Mouse (Mus musculus): ENCODE results near the gene Ttll4.

Ttll4 gene

DNA sequence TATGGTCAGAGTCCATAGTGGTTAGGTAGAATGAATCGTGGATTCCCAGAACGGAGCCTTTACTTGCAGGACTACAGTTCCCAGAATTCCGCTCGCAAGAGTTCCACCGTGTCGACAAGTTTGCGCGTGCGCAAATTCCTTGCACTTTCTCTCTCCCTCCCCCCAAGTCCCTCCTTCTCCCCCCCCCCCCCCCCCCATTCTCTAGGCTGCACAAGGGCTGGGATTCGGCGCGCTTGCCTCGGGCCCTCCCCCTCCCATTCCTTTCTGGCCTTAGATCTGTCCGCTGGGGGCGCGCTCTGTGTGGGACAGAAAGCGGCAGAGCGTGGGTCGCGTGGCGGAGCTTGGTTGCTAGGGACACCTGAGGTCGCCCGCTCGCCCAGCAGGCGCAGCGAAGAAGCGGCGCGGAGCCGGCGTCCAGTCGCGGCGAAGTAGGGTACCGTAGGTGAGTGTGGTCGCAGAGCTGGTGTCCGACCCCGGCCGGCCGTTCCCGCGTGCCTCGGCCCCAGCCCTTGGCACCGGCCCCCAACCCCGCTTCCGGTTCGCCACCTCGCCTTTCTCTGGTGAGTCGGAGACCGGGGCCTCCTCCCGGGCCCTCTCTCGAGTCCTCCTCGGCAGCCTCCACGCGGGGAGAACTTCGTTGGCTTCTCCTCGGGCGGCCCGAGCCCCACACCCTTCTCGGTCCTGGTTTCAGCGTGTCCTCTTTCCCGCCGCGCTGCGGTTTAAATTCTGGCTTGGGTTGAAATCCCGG is at the start of gene Ttll4:
Gene Ttll4, plus strand, starts transcription at position 298 of the 748 bp plus-strand sequence.
- DNase-seq = peak; percentile 98 to 99

DNA sequence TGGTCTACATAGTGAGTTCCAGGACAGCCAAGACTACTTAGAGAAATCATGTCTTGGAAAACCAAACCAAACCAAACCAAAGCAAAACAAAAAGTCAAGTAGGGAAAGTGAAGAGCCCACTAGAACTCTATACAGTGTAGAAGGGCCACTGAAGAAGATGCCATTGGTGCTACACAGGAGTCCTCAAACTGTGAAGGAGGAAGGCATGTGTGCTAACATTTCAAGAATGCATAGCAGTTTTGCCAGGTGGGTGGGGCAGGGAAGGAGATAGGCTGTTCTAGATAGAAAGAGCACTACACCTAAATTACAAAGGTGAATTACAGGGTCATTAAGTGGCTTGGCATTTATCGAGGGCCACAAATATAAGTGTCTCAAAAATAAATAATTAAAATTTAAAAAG is 37.4 kb upstream of the Ttll4 start:
- no peak for DNase-seq

DNA sequence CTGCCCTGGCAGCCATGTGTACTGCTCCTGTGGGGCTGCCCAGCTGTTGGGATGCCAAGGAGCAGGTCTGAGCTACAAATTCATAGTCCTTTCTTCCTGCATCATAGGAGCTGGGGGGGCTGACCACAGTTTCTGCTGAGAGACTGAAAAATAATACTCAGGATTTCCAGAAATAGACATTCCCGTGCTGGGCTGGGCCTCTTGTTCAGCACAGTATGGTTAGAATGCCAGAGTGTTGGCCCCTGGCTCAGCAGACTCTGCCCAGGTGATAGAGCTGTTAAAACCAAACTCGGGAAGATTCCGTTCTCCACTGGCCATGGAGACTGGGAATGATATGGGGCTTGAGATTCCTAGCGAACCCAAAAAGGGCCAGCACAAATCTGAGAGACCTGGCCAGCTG is 35.5 kb upstream of the Ttll4 start:
- DNase-seq = no peak

DNA sequence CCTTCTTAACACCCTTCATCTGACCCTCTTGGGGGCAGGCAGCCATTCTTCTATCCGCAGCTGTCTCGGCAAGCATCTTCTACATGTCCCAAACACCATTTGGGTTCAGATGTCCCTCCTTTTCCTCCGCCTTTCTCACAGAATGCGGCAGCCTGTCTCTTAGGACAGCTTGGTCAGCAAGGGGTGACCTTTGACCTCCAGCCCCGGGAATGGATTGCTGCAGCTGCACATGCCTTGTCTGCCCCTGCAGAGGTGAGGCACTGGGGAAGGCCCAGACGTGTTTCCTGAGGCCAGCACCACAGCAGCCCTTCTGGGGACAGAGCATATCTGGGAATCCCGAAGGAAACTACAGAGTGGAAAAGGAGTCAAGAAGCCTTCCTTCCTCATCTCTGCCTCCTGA is 33.5 kb upstream of the Ttll4 start:
- no peak for DNase-seq

DNA sequence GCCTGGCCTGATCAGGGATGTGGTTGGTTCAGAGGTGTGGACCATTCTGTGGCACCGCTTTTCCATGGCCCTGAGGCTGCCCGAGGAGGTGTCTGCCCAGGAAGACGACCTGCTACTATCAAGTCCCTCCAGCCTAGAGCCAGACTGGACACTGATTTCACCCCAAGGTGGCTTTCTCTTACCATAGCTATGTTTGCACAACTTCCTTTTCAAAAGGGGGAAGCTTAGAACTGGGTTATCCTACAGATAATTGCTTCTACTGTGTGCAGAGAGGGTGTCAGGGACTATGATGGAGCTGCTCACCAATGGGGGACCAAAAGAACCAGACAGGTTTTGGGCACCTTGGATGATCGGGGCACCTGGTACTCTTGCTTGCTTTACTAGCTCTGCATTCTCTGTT is 28.8 kb upstream of the Ttll4 start:
- DNase-seq = no peak

DNA sequence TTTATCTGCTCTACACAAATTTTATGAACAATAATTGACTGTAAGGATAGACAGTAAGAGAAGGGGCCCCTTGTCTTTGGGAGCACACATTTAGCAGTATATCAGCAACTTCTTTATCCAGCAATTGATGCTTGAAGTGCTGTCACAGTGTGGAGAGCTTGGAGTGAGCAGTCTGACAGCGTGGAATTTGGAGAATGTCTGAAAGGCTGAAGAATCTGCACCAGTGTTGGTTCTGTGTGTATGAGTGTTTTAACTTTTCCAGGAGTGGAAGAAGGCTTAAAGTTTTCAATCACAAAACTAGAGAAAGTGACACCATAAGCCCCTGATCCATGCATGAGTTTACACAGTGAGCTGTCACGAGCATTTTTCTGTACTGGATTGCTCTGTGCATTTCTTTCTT is 18.0 kb upstream of the Ttll4 start:
- no peak for DNase-seq

DNA sequence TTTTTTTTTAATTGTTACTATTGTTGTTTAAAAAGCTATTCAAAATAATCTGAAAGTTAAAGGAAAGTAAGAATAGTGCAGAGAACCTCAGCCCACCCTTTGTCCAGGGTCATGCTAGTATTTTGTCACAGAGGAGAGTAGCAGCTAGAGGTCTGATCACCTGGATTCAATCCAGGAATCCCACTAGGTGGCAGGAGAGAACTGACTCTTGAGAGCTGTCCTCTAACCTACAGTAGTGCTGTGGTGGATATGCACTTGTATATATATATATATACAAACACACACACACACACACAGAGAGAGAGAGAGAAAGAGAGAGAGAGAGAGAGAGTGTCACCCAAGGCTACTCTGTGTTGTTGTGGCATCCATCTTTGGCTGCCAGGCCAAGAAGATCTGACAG is 17.6 kb upstream of the Ttll4 start:
- peak in 1 of 2 experiments; percentile 18 for DNase-seq

DNA sequence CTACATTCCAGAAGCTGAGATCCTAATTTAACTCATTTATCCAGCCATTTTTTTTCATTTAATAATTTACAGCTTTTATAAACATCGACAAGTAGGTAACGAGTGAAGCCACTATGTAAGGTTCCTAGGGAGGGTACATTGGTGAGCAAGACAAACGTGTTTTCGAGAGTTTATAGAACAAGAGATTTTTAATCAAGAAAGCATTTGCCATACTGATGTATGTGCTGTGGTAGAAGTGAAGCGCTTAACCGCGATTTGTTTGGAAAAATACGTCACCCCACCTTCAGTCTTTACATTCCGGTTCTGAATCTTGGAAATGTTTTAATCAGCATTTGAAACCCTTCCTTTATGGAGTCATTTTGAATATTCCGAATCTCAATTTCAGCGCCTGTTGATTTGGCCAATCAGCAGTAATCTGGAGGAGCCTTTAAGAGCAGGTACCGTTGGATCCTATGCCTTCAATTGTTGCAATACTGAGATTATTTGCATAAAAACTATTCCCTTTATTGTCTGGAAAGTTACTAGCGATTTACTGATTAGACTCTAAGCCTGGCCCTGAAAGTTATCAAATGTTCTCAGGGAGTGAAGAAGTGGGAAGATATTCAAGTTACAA is 814 bp downstream of the Ttll4 start:
- DNase-seq = no peak

DNA sequence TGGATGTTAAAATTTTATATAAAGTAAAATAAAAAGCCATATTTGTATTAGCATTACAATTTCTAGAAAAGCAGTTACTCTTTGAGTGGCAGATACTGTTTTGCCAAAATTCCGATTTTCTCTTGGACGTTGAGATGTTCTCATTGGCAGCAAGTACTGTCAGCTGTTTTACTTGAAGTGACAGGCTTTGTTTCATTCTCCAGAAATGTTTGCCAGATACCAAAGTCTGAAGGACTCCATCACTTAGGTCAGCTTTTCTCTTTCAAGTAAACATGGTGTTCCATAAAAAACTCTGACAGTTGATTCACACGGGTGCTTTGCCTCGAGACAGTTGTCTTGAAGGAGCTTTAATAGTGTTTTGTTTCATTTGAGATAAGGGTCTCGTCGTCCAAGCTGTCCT is 3.6 kb downstream of the Ttll4 start:
- no peak for DNase-seq

DNA sequence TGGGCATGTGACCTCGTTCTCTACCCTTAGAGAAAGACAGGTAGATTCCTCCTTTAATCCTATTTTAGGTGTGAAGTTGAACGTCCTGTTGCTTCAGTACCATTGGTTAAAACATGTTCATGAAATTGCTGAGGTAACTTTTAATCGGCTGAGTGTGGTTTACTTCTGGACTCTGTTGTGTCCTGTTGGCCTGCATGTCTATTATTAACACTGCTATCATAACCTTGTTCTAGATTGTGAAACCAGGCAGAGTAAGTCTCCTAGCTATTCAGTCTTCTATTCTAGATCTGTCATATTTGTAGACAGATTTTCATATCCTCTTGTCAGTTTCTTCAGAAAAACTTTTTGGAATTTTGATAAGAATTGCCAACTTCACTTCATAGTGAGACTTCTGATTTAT is 6.8 kb downstream of the Ttll4 start:
- DNase-seq = no peak

DNA sequence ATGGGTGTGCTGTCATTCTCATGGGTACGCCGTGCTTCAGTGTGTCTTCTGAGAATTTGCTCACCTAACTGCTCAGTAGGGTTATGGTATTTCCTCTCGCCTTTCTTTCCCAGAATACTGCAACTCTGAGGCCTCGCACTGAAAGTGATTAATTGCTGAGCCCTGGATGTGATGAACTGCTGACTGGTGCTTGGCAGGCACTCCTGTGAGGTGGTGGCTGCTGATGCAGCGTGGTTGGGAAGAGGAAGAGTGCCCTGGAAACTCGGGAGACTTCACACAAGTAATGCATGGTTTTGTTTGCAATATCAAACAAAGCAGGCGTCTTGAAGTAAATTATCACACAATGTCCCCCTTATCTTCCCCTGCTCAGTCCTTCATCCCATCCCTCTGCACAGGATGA is 11.2 kb downstream of the Ttll4 start:
- no peak for DNase-seq

DNA sequence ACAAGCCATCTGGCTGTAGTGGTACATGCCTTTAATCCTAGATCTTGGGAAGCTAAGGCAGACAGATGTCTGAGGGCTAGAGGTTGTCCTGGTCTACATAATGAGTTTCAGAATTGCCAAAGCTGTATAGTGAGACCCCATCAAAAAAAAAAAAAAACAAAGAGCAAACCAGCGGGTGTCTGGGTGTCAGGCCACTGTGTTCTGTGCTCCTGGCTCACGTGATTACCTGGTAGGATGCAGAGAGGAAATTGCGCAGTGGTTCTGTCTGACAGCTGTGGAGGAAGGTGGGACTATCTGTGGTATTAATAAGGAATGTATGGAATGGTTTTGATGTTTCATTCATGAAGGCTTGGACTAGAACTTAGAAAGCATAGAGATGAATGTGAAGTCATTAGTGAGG is 15.3 kb downstream of the Ttll4 start:
- DNase-seq = no peak

DNA sequence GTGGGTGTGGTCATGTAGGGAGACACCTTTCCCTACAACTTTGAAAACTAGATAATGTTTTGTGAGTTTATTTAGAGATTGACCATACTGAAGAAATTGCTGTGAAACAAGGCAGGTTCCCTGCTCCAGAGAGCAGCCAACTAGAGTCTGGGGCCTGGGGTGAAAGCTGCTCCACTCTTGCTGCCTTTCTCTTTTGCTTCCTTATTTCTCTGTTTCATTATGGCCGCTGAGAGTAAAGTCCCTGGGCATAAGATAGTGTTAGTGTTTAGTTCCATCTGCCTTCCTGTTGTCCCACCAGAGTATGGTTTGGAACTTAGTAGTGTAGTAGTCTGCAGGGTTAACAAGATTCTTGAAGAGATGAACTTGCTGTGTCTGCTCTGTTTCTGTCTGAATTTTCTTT is 16.3 kb downstream of the Ttll4 start:
- no peak for DNase-seq

DNA sequence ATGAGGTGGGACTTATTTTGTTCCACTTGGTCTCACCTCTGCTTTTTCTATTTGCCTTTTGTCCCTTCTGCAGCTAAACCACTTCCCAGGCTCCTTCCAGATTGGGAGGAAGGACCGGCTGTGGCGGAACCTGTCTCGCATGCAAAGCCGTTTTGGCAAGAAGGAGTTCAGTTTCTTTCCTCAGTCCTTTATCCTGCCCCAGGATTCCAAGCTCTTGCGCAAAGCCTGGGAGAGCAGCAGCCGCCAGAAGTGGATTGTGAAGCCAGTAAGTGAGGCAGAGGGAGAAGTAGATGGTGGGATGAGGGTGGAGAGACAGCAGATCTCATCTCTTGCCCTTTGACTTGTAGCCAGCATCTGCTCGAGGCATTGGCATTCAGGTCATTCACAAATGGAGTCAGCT is 25.6 kb downstream of the Ttll4 start:
- DNase-seq = no peak

DNA sequence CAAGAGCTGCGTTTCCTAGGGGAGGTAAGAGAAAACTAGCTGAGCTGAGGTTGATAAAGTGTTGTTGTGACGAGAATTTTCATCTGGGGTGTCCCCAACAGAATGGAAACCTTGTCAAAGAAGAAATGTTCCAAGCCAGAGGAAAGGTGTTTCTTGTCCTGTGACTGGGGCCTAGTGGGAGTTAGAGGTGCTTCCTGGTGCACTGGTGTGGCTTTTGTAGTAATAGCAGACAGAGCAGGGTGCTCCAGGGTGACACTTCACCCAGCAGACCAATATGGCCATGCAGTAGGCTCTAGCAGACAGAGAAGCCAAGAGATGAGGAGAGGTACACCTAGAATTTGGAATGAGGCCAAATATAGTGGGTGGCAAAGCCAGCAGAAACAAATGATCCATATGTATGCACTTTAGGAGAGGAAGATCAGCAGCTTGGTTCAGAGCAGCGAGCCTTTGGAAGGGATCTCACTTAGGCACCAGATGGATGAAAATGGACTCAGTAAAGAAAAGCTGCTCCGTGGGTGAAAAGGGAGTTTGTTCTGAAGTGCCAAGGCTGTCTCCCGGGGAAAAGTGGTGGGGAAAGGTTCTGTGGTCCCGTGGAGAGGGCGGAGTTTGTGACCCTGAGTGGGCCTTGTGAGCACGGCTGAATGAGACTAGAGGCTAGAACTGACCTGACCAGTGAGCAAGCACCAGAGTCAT is 32.5 kb downstream of the Ttll4 start:
- DNase-seq = peak in 1 of 2 experiments; percentile 10

DNA sequence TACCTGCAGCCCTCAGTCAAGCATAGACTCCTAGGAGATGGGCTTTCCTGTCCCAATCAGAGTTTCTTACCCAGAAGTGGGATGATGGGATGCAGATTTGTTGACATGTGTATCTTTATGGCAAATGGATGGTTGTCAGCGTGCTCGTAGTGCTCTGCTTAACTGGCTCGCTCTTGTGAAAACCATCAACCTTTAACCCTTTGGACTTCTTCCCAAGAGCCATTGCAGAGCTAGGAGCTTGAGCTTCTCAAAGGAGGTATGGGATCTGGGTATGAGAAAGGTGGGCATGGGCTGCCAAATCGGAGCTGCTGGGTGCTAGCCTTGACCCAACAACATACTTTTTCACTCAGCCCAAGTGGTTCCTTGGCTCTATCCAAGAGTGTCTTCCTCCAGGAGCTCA is 34.3 kb downstream of the Ttll4 start:
- no peak for DNase-seq

DNA sequence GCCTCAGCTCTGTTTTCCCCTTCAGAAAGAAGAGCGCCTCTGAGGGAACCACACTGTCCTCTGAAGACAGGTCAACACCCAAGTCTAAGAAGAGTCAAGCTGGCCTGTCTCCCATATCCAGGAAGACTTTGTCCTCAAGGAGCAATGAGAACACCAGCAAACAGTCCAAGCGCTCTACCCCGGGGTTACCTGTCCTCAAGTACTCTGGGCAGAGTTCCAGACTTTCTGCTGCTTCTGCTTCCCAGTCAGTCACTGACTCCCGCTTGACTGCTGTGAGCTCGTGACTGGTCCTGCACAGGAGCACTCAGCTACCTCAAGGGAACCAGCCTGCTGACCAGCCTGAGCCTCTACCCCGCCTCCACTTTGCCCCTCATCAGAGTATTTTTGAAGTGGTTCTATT is 35.9 kb downstream of the Ttll4 start:
- DNase-seq = no peak

DNA sequence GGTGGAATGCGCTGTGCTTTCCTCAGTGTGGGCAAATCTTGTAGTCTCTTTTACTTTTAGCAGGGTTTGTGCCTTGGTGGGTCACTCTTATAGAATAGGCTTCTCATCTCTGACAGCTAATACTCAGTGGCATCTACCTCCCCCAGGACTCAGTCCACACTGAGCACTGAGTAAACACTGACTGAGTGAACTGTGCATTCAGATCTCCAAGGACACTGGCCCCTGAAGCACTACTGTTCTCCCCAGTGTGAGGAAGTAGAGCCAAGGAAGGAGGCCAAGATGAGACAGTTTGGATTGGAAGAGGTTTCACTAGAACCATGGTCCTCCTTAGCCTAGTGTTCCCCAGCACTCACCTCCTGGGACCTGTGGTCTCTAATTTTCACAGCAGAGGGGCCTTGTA is 36.8 kb downstream of the Ttll4 start:
- no peak for DNase-seq

DNA sequence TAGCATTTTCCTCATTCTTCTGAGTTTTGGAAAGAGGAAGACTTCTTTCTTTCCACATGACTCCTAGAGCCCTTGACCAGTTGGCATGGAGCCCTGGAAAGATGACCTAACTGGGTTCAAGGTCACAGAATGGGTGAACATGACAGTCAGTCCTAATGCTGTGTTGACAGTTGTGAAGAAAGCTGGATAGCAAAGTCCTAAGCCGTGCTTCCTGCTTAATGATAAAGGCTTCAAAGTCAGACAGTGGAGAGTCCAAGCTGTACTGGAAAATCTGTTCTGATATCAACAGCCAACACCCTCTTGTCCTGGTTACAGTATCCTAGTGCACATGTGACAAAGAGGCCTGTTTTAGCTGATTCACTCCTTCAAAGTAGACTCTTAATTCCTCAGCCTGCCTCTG is 37.2 kb downstream of the Ttll4 start:
- no peak for DNase-seq

DNA sequence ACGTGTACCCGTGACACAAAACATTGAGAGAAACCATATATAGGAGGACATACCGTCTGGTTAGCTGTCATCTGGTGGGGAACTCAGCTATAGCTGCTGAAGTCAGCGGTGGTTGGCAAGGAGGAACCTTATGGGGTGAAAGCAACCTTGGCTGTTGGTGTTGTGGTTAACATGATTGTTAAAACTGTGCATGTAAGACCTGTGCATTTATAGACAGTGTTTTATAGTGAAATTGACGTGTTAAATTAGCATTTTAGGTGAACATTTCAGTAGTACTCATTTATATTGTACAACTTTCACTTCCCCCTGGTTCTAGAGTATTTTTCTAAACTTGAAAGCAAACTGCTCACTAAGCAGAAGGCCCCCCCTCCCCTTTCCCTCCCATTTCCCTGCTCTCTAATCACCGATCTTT is 40.6 kb downstream of the Ttll4 start:
- DNase-seq = no peak

DNA sequence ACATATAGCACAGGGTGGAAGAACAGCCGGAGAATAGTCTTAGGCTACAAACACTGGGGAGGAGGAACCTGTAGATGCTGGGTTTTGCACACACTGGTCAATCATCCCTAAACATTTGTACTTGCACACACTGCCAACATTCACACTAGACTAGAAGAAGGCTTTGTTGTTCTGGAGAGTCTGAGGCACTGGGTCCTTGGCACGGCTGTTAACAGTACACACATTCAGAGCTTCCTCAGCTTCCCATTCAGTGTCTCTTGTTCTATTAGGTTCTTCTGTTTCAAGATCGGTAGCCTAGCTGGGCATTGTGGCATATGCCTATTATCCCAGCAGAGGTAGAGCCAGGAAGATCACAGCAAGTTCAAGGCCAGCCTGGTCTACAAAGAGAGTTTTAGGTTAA is 42.6 kb downstream of the Ttll4 start:
- no peak for DNase-seq

DNA sequence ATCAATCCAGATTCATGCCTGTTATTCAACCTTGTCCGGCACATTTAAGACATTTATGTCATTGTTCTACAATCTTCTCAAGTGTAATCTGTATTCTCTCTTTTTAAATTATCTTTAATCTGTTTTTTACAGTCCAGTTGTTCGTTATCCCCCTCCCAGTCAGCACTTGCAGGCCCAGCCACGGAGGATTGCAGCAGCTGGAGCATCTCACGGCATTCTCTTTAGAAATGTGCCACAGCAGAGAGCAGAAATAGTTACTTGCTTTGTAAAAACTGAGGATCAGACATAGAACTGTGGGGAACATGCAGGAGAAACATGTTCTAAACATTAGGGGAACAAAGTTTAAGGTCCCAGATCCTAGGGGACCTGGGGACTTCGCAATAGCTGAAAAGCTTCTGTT is 43.5 kb downstream of the Ttll4 start:
- DNase-seq = no peak

DNA sequence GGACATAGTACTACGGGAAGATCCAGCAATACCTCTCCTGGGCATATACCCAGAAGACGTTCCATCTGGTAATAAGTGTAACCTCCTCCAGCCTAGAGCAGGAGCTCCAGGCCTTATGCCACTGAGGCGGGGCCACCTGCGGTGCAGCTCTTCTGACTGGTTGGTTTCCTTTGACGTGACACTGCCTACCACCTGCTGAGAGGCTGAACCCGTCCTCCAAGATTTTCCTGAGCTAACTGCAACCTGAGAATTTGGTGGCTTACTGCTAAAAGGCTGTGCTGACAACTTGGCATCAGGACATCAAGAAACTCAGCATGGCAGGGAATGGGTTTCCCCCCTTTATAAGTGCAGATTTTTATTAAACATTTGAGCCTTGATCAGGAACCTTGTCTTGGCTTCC is 48.0 kb downstream of the Ttll4 start:
- DNase-seq = no peak

DNA sequence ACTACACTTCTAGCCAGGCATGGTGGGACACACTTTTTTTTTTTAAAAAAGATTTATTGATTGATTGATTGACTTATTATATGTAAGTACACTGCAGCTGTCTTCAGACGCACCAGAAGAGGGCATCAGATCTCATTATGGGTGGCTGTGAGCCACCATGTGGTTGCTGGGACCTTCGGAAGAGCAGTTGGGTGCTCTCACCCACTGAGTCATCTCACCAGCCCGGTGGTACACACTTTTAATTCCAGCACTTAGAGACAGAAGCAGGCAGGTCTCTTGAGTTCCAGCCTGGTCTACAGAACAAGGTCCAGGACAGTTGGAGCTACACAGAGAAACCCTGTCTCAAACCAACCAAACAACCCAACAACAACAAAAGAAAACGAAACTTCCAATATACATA is 50.5 kb downstream of the Ttll4 start:
- DNase-seq = no peak

Measured in cerebellum, postnatal 10 days (tissue).